Mouse (Mus musculus) erythroid progenitor cell, adult 5-6 weeks (primary cell): ENCODE measurements around the gene Ube2k. TPM values are rescaled to one million over a fixed set of nuclear protein-coding genes. Genes with fewer than 3 reads are reported as not detected.
"Not testable (repeated sequence)": the region's sequence is repeated elsewhere in the genome, so short reads cannot be mapped to it uniquely, and the experiment has no call there.

Source experiments
- ATAC-seq: replicated peaks from 2 replicates; pipeline ENCODE4 v1.8.0; 2016; ENCODE audit warnings: moderate number of reproducible peaks, mild to moderate bottlenecking, moderate TSS enrichment, inconsistent platforms; ENCODE audit not compliant: poor library complexity, low FRiP score, severe bottlenecking
- total RNA-seq, 2 experiments: library from RNA; stranded (forward) in 1 of 2; stranded (reverse) in 1 of 2; fragments of 150-400 nt in 1 of 2; fragments of 186-747, 209-891 nt in 1 of 2; gene quantifications; 2 replicates each; pipeline versions ENCODE4 v1.2.3 to v1.2.4; 2015 to 2017; ENCODE audit warnings: low replicate concordance in 2 of 2

Ube2k gene
- total RNA-seq, 2 experiments from 2014 or later = 34.3 to 79.6 TPM

- ATAC-seq = not testable (repeated sequence)
These were observed 966 bp upstream of the Ube2k start for GRCm38 (mm10) chr5:65536068-65536465.

- peak; percentile 66 for ATAC-seq
These were observed 513 bp downstream of the Ube2k start for GRCm38 (mm10) chr5:65537420-65538071.

GRCm38 (mm10) chr5:65538121-65538520 lies 1.1 kb downstream of the Ube2k start:
- peak; percentile 15; the same call in 1 of the 2 replicates for ATAC-seq

- ATAC-seq = no peak
These were observed 1.8 kb downstream of the Ube2k start for GRCm38 (mm10) chr5:65538829-65539228.

DNA sequence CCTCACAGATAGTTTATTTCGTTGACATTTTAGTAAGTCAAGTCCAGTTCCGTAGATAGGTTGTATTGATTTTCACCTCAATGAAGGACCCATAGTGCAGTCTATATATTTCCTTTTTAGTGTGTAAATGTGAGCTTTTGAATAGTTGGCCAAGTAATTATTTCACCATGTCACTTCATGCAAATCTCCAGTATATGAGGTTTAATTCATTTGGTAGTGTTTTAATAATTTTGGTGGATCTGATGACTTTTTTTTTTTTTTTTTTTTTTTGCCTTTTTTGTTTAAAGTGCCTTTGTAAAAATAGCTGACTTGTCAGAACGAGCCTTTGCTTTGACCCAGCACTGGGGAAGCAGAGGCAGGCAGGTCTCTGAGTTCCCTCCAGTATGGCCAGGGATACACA lies 2.8 kb downstream of the Ube2k start:
- ATAC-seq = no peak

GRCm38 (mm10) chr5:65541889-65542288 lies 4.9 kb downstream of the Ube2k start:
- no peak for ATAC-seq

DNA sequence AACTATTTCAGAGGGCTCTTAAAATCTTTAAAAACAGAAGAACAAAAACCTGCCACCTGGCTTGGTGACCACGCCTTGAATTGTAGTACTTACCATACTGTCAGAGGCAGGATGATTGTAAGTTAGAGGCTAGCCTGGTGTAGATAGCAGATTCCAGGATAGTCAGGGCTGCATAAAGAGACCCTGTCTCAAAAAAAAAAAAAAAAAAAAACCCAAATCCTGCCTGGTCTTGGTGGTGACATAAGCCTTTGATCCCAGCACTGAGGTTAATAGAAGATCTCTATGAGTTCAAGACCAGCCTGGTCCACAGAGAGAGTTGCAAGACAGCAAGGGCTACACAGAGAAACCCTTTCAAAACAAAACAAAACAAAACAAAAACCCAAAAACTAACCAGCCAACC lies 6.5 kb downstream of the Ube2k start:
- no peak for ATAC-seq

- ATAC-seq = no peak
These were observed 7.6 kb downstream of the Ube2k start for GRCm38 (mm10) chr5:65544616-65545015.

GRCm38 (mm10) chr5:65549677-65550076 lies 12.6 kb downstream of the Ube2k start:
- no peak for ATAC-seq

GRCm38 (mm10) chr5:65557109-65557508 lies 20.1 kb downstream of the Ube2k start:
- no peak for ATAC-seq

DNA sequence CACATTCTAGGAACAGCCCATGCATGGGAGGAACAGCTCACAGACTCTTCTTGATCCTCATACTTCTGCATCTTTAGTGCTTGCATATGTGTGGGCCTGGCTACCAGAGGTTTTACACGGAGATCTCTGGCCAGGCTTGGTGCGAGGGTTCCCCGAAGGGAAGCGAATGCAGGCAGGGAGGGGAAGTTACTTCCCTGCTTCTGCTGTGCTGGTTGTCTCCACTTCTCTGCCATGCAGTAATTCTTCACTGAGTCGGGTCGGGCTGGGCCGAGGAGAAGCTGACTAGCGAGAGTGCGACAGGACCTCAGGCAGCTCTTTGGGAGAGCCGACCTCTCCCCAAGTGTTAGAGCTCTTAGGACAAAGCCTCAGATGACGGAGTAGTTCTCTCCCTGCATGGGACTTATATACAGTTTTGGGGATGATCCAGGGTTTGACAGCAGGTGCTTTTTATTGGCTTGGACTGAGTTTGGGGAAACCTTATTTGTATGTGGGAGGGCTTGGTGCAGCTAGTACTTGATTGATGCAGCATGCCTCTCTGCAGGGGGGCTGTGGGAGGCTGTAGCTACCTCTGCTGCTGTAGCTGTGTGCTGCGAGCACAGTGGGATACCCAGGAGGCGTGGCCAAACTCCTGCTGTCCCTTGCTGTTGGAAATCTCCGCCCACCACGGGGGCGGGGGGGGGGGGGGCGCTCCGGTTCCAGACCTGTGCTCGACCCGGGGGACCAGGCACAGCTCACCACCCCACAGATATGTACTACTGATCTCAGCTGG lies 24.3 kb downstream of the Ube2k start:
- ATAC-seq = no peak

DNA sequence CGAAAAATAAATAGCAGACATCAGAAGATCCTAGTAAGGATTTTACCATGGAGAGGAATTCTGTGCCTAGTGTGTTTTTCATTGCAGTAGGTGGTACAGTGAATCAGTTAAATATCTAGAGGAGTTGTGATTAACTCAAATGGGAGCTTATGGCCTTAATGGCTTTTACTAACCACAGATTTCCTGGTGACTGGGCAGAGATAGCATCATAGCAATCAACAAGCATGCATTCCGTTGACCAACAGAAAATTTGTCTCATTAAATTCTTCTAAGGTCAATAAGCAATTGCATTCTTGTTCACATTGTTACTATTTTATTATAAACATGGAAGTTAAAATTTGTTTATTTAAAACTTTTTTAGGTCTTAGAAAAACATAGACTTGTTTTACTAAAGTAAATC lies 28.5 kb downstream of the Ube2k start:
- ATAC-seq = no peak

DNA sequence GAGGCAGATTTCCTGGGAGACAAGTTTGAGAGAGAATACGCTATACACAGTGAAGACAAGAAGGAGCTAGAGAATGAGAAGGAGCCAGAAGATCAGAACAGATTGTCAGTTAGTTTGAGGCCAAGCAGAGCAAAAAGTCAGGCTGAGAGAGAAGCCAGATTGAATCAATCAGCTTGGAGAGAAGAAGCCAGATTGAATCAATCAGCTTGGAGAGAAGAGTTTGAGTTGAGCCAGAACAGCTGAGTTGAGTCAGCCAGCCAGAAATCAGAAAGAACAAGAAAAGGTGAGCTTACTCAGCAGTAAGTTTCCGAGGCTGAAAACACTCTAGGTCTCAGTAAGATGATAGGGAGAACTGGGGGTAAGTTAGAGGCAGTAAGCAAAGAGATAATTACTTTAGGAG lies 37.8 kb downstream of the Ube2k start:
- ATAC-seq = no peak

DNA sequence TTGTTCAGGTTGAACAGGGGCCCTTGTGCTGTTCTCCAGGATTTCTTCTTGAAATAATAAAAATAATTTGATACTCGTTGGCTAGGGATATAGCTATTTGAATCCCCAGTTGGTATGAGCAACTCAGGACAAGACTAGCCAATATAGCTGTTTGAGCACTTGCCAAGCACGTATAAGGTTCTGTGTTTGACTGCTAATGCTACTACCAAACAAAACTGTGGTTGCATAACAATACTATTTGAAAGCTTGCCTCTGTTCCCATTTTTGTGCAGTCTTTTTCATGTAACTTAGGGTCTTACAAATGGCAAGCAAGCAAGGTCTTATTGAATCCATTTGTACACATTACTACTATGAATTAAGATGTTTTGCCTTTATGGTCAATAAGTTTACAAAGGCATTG lies 38.9 kb downstream of the Ube2k start:
- ATAC-seq = no peak

DNA sequence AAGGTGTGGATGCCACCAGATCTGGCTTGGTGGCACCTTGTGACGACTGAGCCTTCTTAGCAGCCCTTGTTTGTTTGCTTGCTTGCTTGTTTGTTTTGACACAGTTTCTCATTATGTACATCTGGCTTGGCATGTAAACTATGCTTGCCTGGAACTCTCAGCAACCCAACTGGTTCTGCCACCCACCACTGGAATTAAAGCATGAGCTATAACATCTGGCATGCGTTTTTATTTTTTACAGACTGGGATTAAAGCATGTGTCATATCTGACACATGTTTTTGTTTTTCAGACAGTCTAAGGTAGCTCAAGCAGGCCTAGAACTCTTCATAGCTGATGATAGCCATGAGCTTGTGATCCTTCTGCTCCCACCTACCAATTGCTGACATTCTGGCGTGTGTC lies 41.5 kb downstream of the Ube2k start:
- no peak for ATAC-seq

DNA sequence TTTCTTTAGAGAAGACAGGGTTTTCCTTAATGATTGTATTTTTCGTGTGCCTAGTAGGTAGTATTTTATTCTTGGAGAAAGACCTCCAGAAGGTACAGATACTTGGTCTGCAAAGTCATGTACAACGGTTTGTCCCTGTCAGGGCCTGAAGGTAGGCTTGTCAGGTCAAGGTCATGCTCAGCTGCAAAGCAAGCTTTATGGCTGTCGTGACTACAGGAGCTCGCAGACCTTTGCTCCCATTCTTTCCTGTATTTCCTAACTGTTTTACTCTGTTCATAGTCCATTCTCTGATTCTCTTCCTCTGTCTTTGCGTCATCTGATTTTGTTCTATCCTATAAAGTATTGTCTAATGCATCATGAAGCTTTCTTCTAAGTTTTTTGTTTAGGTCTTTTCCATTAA lies 49.3 kb downstream of the Ube2k start:
- no peak for ATAC-seq

DNA sequence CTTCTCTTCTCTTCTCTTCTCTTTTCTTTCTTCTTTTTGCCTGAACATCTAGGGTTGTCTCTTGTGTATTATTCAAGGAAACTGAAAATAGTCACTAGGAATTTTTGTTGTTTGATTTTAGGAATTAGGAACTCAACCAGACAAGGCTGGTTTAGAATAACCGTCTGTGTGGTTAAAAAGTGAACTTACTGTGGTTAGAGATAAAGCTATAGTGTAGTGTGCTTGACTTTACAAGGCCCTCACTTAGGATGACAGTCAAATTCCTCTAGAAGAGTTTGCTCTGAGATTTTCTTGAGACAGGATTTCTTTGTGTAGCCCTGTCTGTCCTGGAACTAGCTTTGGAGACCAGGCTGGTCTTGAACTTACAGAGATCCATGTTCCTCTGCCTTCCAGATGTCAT lies 53.2 kb downstream of the Ube2k start:
- no peak for ATAC-seq

- ATAC-seq = no peak
These were observed 55.4 kb downstream of the Ube2k start for GRCm38 (mm10) chr5:65592421-65592820.

GRCm38 (mm10) chr5:65599681-65600080 lies 62.6 kb downstream of the Ube2k start:
- ATAC-seq = no peak

GRCm38 (mm10) chr5:65606820-65607219 lies 69.8 kb downstream of the Ube2k start:
- no peak for ATAC-seq

DNA sequence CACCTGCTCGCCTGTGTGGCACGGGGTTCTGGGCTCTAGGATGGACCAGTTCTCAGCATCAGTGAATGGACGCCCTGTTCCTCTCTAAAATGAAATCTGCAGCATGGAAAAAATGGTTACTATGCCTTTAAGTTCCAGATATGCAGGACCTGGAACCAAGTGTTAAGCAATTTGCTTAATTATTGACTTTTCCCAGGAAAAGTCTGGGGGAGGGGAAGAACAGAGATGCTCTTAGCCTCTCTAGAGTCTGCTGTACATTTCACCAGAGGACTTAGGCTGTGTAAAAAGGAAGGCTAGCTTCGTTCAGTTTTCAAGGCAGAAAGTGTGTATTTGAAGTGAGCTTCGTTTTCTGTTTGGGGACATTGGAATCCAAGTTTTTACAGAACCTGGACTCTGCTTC lies 72.7 kb downstream of the Ube2k start:
- ATAC-seq = no peak

DNA sequence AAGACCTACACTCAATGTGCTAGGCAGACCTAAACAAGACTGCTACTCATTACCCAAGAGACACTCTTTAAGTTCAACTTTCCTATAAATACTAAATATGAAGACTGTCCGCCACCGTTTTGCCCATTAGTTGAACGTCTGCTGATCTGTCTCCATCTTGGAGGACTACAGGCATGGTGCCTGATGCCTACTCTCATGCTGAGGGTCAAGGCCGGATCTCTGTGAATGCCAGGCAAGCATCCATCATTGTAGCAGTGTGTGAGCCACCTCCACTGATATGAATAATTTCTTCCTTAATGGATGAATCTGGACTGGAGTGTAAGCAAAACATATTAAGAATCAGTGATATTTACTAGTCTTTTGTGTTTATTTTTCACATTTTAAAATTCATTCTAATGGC lies 73.5 kb downstream of the Ube2k start:
- ATAC-seq = no peak
